Mouse (Mus musculus) cerebellum, postnatal 14 days (tissue): Measurements from ENCODE around the gene Psma7.
A peak's percentile ranks its signal among the peaks of the same experiment; 100 is the strongest.

Experiments used
- DNase-seq, 2 experiments: peaks; one replicate each; pipeline ENCODE4 v3.0.0; 2021; ENCODE audit warnings: mixed read lengths in 2 of 2

Gene Psma7

DNA sequence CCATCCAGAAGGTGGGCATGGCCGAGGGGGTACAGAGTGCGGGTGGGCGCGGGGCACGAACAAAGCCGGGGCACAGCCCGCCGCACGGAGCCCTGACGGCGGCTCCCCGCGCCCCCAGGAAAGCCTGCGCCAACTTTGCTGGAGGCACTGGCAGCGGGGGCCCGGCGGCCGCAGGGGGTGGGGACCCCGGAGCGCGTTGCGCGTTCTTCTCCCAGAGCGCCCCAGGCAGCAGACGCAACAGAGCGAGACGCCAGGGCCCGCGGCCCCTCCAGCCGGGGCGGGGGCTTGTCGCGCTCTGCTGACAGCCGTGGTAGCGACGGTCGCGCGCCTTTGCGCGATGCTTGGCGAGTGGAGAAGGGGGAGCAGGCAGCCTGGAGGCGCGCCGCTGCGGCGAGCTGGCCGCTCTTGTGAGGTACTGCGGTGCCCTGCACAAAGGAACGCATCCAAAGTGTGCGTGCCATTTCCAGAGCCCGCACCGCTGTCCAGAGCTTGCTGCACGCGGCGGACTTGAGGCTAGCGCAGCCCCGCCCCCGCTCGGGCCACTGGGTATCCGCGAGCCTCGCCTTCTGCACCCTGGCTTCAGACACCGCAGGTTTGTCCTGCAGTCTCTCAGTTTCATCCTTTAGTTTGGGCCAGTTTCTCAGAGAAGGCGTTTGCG lies 754 bp upstream of the Psma7 start:
- DNase-seq, result peak; percentile 78 to 85

DNA sequence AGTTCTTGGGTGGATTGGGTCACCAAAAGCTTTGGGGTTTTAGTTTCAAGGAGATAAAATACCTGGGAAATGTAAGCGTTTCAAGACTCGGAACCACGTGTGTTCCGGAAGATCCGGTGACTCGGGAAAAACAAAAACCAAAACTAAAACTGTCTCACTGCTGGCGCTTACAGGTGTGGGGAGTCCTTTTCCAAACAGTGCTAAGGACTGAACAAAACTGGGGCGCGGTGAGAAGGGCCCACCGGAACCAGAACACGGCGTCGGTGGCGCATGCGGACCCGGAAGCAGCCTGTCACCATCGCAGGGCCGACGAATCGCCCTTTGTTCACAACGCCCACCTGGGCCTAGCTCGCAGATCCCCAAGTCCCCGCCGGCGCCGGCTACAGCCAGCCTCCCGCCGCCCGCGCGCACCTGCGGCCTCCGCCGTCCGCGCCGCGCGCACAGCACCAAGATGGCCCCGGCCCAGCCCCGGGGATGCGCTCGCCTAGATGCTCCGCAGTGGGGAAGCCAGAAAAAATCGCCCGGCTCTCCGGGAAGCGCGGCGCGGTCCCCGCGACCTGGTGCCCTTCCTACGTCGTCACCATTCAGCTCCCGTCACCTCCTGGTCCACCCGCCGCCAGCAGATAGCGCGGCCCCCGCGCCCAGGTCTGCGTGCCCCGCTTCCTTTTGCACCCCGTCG lies 517 bp downstream of the Psma7 start:
- peak in 1 of 2 experiments; percentile 70 for DNase-seq

- no peak for DNase-seq
Observed at GRCm38 (mm10) chr2:180040406-180040805, 1.8 kb downstream of the Psma7 start.

DNA sequence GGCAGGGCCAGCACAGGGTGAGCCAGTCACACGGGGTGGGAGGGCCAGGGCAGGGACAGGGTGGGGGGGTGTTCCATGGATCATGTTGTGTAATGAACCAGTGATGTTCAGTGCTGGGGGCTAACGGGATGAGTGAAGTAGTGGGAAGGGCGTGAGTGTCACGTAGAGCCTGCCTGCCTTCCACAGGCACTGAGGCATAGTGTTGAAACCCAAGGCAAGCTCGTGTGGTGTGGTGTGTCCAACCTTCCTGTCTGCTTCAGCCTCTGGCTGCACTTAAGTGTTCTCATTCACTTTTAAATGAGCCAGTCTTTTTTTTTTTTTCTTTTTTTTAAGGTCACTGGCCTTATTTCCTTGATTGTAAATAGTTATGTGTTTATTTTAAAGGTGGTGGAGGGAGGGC lies 7.5 kb downstream of the Psma7 start:
- no peak for DNase-seq

- DNase-seq, result no peak
Observed at GRCm38 (mm10) chr2:180033956-180034355, 8.3 kb downstream of the Psma7 start.

- DNase-seq, result no peak
Observed at GRCm38 (mm10) chr2:180032925-180033324, 9.3 kb downstream of the Psma7 start.

DNA sequence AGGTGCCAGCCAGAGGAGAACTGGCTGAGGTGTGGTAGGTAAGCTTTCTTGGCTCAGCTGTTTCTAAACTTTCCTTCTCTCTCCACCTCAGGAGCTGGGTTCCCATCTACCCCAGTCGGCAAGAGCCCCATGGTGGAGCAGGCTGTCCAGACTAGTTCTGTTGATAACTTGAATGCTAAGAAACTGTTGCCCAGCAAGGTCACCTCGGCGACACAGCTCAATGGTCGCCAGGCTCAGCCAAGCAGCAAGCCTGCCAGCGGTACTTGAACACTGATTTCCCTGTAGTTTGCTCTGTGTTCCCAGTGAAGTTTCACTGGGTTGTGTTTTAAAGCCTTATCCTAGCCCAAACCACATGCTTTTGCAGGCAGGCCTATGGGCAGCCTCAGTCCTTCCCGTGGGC lies 11.0 kb downstream of the Psma7 start:
- no peak for DNase-seq

GRCm38 (mm10) chr2:180027768-180028167 lies 14.5 kb downstream of the Psma7 start:
- no peak for DNase-seq

DNA sequence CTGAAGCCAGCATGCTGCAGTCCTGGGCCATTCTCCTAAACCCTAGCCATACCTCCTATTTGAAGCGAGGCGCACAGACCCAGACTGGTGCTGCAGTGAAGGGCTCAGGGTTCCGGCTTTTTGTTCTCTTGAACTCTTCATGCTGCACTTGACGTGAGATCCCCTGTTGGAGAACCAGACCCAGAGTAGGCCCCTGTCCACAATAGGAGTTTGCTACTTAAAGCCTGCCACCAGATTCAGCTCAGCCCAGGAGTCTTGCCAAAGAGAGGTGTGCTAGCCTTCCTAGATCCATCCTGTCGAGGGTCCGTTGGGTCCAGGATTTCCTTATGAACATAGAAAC lies 16.4 kb downstream of the Psma7 start:
- no peak for DNase-seq

GRCm38 (mm10) chr2:180025135-180025860 lies 16.9 kb downstream of the Psma7 start:
- DNase-seq, result peak; percentile 70 to 72

DNA sequence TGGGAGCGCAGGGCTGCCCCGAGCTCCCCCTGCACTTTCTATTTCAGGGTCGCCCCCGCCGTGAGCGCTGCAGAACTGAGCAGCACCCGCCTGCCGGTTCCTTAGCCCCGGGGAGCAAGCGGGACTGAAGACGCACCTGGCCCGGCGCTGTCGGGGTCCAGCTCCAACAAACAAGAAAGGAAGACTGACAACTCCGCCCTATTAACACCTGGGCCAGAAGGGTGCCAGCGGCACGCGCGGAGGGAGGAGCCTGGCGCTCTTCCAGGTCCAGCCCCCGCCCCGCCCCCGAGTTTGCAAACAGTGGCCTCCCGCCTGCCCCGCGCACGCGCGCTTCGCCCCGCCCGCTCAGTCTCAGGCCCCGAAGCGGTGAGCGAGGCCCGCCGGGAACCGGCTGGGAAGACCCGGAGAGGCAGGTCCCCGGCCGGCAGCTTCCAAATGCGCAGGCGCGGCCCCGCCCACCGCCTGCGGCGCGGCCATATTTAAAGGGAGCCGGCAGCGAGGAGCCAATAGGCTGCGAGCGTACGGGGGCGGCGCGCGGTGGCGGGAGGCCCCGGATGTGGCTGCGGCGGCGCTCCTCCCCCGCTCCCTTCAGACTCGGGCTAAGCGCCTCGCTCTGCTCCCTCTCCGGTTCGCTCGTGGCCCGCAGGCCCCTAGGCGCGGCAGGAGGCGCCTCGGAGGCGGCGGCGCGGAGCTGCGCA lies 17.7 kb downstream of the Psma7 start, which contains the start of gene Lsm14b:
TSS of gene Lsm14b (plus strand) at position 587 of the 698 bp plus-strand sequence.
- peak; percentile 98 to 100 for DNase-seq

DNA sequence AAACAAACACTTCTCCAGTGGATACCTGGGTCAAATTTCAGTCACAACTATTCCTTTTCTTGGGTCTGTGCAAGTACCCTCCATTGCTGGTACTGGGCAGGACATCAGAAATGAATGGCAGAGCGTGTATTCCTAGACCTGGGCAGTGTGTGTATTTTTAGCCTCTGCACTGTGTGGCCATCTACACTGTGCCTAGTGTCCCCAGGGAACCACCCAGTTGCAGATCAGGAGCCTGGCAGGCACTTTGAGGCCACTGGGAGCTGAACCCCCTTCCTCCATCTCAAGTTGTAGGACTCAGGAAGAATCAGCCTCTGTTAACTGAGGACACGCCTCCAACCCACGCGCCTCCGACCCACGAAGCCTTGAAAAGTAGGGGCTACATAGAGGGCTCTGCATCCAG lies 19.5 kb downstream of the Psma7 start:
- no peak for DNase-seq

DNA sequence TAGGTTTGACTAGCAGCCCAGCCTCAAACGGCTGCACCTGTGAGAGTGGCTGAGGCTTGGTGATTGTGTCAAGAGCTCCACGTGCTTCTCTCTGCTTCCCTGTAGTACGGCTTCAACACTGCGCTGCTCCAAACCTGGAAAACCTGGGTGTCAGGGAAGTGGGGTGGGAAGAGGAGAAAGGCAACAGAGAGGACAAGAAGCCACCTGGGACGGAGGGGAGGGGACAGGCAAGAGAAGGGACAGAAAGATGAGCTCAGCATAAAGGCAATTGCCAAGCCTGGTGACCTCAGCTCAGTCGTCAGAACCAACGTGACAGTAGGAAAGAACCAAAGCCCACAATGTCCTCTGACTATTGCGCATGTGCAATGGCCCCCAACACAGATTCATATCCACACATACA lies 21.3 kb downstream of the Psma7 start:
- DNase-seq, result peak; percentile 54 to 60

- peak; percentile 66 to 82 for DNase-seq
Observed at GRCm38 (mm10) chr2:180020091-180020661, 22.1 kb downstream of the Psma7 start.

- no peak for DNase-seq
Observed at GRCm38 (mm10) chr2:180018573-180018972, 23.7 kb downstream of the Psma7 start.

GRCm38 (mm10) chr2:180017632-180018031 lies 24.6 kb downstream of the Psma7 start:
- DNase-seq, result no peak

DNA sequence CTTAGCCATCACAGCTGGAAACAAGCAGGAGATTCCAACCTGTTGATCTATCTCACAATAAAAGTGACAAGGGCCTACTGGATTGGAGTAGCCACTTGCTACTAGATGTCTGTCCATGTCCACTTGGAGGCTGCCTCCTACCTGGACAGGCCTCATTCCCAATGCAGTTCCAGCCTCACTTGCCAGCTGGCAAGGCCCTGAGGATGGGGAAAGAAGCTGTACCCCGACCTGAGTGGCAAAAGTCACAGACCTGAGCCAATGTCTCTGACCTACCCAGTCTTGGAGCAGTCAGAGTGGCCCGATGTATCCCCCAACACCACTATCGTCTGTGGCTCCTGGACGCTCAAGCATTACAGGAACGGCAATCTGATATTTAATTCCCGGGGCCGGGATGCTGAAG lies 28.5 kb downstream of the Psma7 start:
- no peak for DNase-seq

GRCm38 (mm10) chr2:180011370-180011769 lies 30.9 kb downstream of the Psma7 start:
- DNase-seq, result no peak

GRCm38 (mm10) chr2:180010686-180011085 lies 31.5 kb downstream of the Psma7 start:
- no peak for DNase-seq

DNA sequence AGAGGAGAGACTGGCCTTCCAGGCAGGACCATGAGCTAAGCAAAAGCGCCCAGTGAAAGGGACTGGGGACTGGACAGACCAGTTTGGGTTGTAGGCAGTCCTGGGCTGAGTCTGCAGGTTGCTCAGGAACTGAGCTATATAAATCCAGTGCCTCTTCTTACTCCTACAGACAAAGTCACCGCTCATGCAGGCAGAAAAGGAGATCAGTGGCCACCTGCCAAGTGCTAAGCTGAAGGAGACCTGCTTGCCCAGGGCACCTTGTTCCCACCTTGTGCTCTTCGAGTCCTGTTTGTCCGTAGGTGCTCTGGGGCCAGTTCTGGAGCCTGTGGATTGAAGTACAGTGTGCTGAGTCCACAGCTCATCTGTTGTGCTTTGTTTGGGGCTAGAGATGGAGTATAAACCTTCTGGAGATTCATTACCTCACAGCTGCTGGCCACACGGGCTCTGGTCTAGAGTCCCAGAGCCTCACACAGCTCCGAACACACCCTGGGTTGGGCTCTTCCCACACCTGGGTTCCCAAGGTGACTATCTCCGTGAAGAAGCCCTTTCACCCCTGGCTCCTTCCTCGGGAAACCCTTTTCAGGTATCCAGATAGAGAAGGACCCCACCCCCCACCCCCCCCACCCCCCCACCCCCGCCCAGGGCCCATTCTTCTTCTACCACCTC lies 35.7 kb downstream of the Psma7 start:
- DNase-seq, result no peak

- DNase-seq, result no peak
Observed at GRCm38 (mm10) chr2:180005656-180006351, 36.4 kb downstream of the Psma7 start.

GRCm38 (mm10) chr2:180001635-180002034 lies 40.6 kb downstream of the Psma7 start:
- no peak for DNase-seq
